Comparison of ENCODE assay signal across 9 mouse cellular contexts in genomic region chr8:106138616-106139015, GRCm38 (mm10). TPM values are rescaled to one million over a fixed set of nuclear protein-coding genes. Genes with fewer than 3 reads are reported as not detected.
A peak's percentile ranks its signal among the peaks of the same experiment; 100 is the strongest.
DNase-seq lines count a peak whose midpoint lies in the region; ATAC-seq lines count a peak whose summit lies in the region.
"Had no signal": no experiment of that assay in that cellular context is flagged by ENCODE, and none has a peak within 500 bp of the region (broad histone marks: within the 10 kb centered on the region; RNA-seq: fewer than 3 reads in every experiment).

No protein-coding gene starts in this region.

- peak overlapping the region; percentile 52 for H3K9ac ChIP-seq in kidney, embryonic 15.5 days
- H3K9ac ChIP-seq in hindbrain, embryonic 15.5 days: peak overlapping the region; percentile 40
- peak overlapping the region; percentile 52; the same call in 1 of the 2 replicates for H3K9ac ChIP-seq in midbrain, embryonic 15.5 days

- peaks cover 55% of the 10 kb centered on the region for H3K4me1 ChIP-seq in kidney, embryonic 15.5 days
- H3K4me1 ChIP-seq in embryonic facial prominence, embryonic 10.5 days: peaks cover 52% of the 10 kb centered on the region
- H3K4me1 ChIP-seq in hindbrain, embryonic 15.5 days (replicated peaks): peaks cover 25% of the 10 kb centered on the region
- H3K4me1 ChIP-seq in midbrain, embryonic 15.5 days: peaks cover 33% of the 10 kb centered on the region

- no peaks in the 10 kb centered on the region for H3K9me3 ChIP-seq in kidney, embryonic 15.5 days (replicated peaks)
- H3K9me3 ChIP-seq in embryonic facial prominence, embryonic 10.5 days: no peaks in the 10 kb centered on the region
- no peaks in the 10 kb centered on the region for H3K9me3 ChIP-seq in hindbrain, embryonic 15.5 days
- H3K9me3 ChIP-seq in midbrain, embryonic 15.5 days: no peaks in the 10 kb centered on the region

- H3K27me3 ChIP-seq in kidney, embryonic 15.5 days: peaks cover 63% of the 10 kb centered on the region
- peaks cover 70% of the 10 kb centered on the region for H3K27me3 ChIP-seq in embryonic facial prominence, embryonic 10.5 days (replicated peaks; ENCODE audit: low read depth, poor library complexity, severe bottlenecking)
- peaks cover 63% of the 10 kb centered on the region for H3K27me3 ChIP-seq in hindbrain, embryonic 15.5 days
- peaks cover 68% of the 10 kb centered on the region for H3K27me3 ChIP-seq in midbrain, embryonic 15.5 days (replicated peaks)

- peak overlapping the region; percentile 58 for H3K4me3 ChIP-seq in kidney, embryonic 15.5 days (replicated peaks)
- peak overlapping the region; percentile 65 for H3K4me3 ChIP-seq in embryonic facial prominence, embryonic 10.5 days
- H3K4me3 ChIP-seq in hindbrain, embryonic 15.5 days: peak overlapping the region; percentile 46
- H3K4me3 ChIP-seq in midbrain, embryonic 15.5 days: peak overlapping the region; percentile 41

- DNase-seq in kidney, postnatal 14 days: no peak
- DNase-seq in embryonic facial prominence, embryonic 10.5 days (ENCODE audit: low spot score): no peak
- DNase-seq in adrenal gland, postnatal 10 days: no peak
- DNase-seq in frontal cortex, postnatal 10 days (ENCODE audit: low spot score in 2 of 2): no peak
- no peak for DNase-seq in left cerebral cortex, postnatal 10 days (ENCODE audit: extremely low spot score in 1 of 2, low spot score in 2 of 2)

- no peak for ATAC-seq in kidney, embryonic 15.5 days (replicated peaks; ENCODE audit: low FRiP score)
- ATAC-seq in hindbrain, embryonic 15.5 days (ENCODE audit: low FRiP score, low read depth): no peak
- ATAC-seq in midbrain, embryonic 15.5 days (replicated peaks): no peak

- no peaks in the 10 kb centered on the region for H3K36me3 ChIP-seq in kidney, embryonic 15.5 days
- peaks cover 3% of the 10 kb centered on the region for H3K36me3 ChIP-seq in embryonic facial prominence, embryonic 10.5 days (replicated peaks)
- H3K36me3 ChIP-seq in hindbrain, embryonic 15.5 days: no peaks in the 10 kb centered on the region
- H3K36me3 ChIP-seq in midbrain, embryonic 15.5 days (replicated peaks): no peaks in the 10 kb centered on the region

- intact Hi-C loops in left cerebral cortex, postnatal 10 days (cut with DNase I): no loop called here

- WGBS in kidney, embryonic 15.5 days: 14% methylated on average over 7 of the region's 7 CpGs
- 13% methylated on average over 7 of the region's 7 CpGs for WGBS in embryonic facial prominence, embryonic 10.5 days
- 18% methylated on average over 7 of the region's 7 CpGs for WGBS in hindbrain, embryonic 15.5 days
- 18% methylated on average over 7 of the region's 7 CpGs for WGBS in midbrain, embryonic 15.5 days

- peak overlapping the region; percentile 89 for H3K27ac ChIP-seq in kidney, embryonic 15.5 days
- peak overlapping the region; percentile 74; the same call in 1 of the 2 replicates for H3K27ac ChIP-seq in embryonic facial prominence, embryonic 10.5 days (replicated peaks)
- H3K27ac ChIP-seq in hindbrain, embryonic 15.5 days (replicated peaks): no peak overlapping the region
- no peak overlapping the region for H3K27ac ChIP-seq in midbrain, embryonic 15.5 days

- H3K4me2 ChIP-seq in kidney, embryonic 15.5 days: peak overlapping the region; percentile 67
- peak overlapping the region; percentile 73 for H3K4me2 ChIP-seq in hindbrain, embryonic 15.5 days
- peak overlapping the region; percentile 92 for H3K4me2 ChIP-seq in midbrain, embryonic 15.5 days

RNA-seq across cellular contexts. Expression of gene Esrp2, which starts 1.8 kb away (rescaled TPM):
- polyA plus RNA-seq in kidney, embryonic 15.5 days (2015; fragmentation: Nextera tagmentation; extraction: Ambion mirVana): 14.9 and 15.8 TPM in 2 replicates
- 7.5 and 10.5 TPM in 2 replicates for polyA plus RNA-seq in embryonic facial prominence, embryonic 10.5 days (2016; fragmentation: Nextera tagmentation; extraction: Ambion mirVana)
- 0.17 and 0.21 TPM in 2 replicates for polyA plus RNA-seq in hindbrain, embryonic 15.5 days (2015; fragmentation: Nextera tagmentation; extraction: Ambion mirVana)
- 0.37 and 0.38 TPM in 2 replicates for polyA plus RNA-seq in midbrain, embryonic 15.5 days (2015; fragmentation: Nextera tagmentation; extraction: Ambion mirVana)
- 10 to 100 TPM; 14.8 to 15.4 TPM for total RNA-seq in adrenal gland, postnatal 10 days (2021)
- not detected for total RNA-seq in left cerebral cortex, postnatal 10 days (2021)
- total RNA-seq: neutrophil, adult 5-6 weeks had no signal

RNA-seq across cellular contexts. Expression of gene Pla2g15, which starts 11.6 kb away (rescaled TPM):
- polyA plus RNA-seq in kidney, embryonic 15.5 days (2015; fragmentation: Nextera tagmentation; extraction: Ambion mirVana): 12.4 and 13.9 TPM in 2 replicates
- polyA plus RNA-seq in embryonic facial prominence, embryonic 10.5 days (2016; fragmentation: Nextera tagmentation; extraction: Ambion mirVana): 12.8 and 13.8 TPM in 2 replicates
- polyA plus RNA-seq in hindbrain, embryonic 15.5 days (2015; fragmentation: Nextera tagmentation; extraction: Ambion mirVana): 23.8 and 24.0 TPM in 2 replicates
- 23.3 and 24.3 TPM in 2 replicates for polyA plus RNA-seq in midbrain, embryonic 15.5 days (2015; fragmentation: Nextera tagmentation; extraction: Ambion mirVana)
- total RNA-seq in adrenal gland, postnatal 10 days (2021): 10 to 100 TPM; 17.6 to 21.4 TPM
- 10 to 100 TPM; 24.6 to 25.3 TPM for total RNA-seq in left cerebral cortex, postnatal 10 days (2021)

RNA-seq across cellular contexts. Expression of gene Slc7a6, which starts 30.0 kb away (rescaled TPM):
- 52.7 and 57.3 TPM in 2 replicates for polyA plus RNA-seq in kidney, embryonic 15.5 days (2015; fragmentation: Nextera tagmentation; extraction: Ambion mirVana)
- polyA plus RNA-seq in embryonic facial prominence, embryonic 10.5 days (2016; fragmentation: Nextera tagmentation; extraction: Ambion mirVana): 71.6 and 84.5 TPM in 2 replicates
- 57.7 and 61.0 TPM in 2 replicates for polyA plus RNA-seq in hindbrain, embryonic 15.5 days (2015; fragmentation: Nextera tagmentation; extraction: Ambion mirVana)
- 62.7 and 65.0 TPM in 2 replicates for polyA plus RNA-seq in midbrain, embryonic 15.5 days (2015; fragmentation: Nextera tagmentation; extraction: Ambion mirVana)
- total RNA-seq in adrenal gland, postnatal 10 days (2021): 10 to 100 TPM; 28.2 to 28.7 TPM
- total RNA-seq in left cerebral cortex, postnatal 10 days (2021): 10 to 100 TPM; 28.5 to 29.2 TPM

Comparison
In these comparisons a context has a peak if more than half of its experiments do, and no peak if none do; other contexts are left out.
1. H3K27ac ChIP-seq: peak in kidney, embryonic 15.5 days (single experiment) and embryonic facial prominence, embryonic 10.5 days (single experiment); none in hindbrain, embryonic 15.5 days (single experiment) and midbrain, embryonic 15.5 days (single experiment).
2. Peak in every context shown above with its lines, with median percentiles within 50 percentile points of each other: H3K4me2 ChIP-seq, H3K4me3 ChIP-seq and H3K9ac ChIP-seq.